Mouse (Mus musculus): Measurements from ENCODE around the gene Camkk2. TPM values are rescaled to one million over a fixed set of nuclear protein-coding genes. Genes with fewer than 3 reads are reported as not detected.

Gene Camkk2
- polyA plus RNA-seq, 1 experiment from 2014 or later: 69.3 TPM

DNA sequence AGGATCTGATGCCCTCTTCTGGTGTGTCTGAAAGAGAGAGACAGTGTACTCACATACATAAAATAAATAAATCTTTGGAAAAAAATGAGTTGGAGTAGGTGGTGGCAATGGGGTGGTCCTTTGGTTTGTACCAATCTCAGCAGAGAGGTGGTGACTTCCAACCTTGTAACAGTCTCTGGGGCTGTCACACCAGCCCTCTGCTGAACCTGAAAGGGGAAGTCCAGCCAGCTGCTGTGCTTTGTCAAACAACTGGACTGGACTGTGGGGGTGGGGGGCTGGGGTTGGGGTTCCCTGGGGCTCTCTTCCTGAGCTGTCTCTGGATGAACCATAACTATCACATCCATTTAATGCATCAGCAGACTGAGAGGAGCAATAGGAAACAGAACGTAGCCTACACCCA, 63.5 kb downstream of the Camkk2 start:
- Histone ChIP-seq H3K4me3 (ENCODE audit: low read length) (no peak overlapping the region), H3K36me3 (ENCODE audit: control insufficient read depth, insufficient read depth, low read length) (no peaks in the 10 kb centered on the region), H3K27ac (ENCODE audit: low read depth, low read length) (no peak overlapping the region), H3K4me1 (ENCODE audit: control insufficient read depth, insufficient read depth, low read depth, low read length) (no peaks in the 10 kb centered on the region), H3K9me3 (ENCODE audit: control insufficient read depth, low read length) (no peaks in the 10 kb centered on the region), H3K4me2 (ENCODE audit: low read length) (no peak overlapping the region), H3K27me3 (replicated peaks; ENCODE audit: control insufficient read depth, insufficient read depth, low read length) (no peaks in the 10 kb centered on the region), H3K9ac (ENCODE audit: low read depth, low read length) (no peak overlapping the region)
- no peak for ATAC-seq
- 74% methylated on average over 1 of the region's 1 CpGs for WGBS

- no peaks in the 10 kb centered on the region for H3K36me3 ChIP-seq (ENCODE audit: control insufficient read depth, insufficient read depth, low read length)
- H3K9me3 ChIP-seq (ENCODE audit: control insufficient read depth, low read length): no peaks in the 10 kb centered on the region
- peak overlapping the region; percentile 91; the same call in 1 of the 2 replicates for H3K4me2 ChIP-seq (ENCODE audit: low read length)
- no peak for ATAC-seq
- no peaks in the 10 kb centered on the region for H3K27me3 ChIP-seq (replicated peaks; ENCODE audit: control insufficient read depth, insufficient read depth, low read length)
- peaks cover 11% of the 10 kb centered on the region for H3K4me1 ChIP-seq (ENCODE audit: control insufficient read depth, insufficient read depth, low read depth, low read length)
- no peak overlapping the region for H3K27ac ChIP-seq (ENCODE audit: low read depth, low read length)
- no peak overlapping the region for H3K9ac ChIP-seq (ENCODE audit: low read depth, low read length)
- no peak overlapping the region for H3K4me3 ChIP-seq (ENCODE audit: low read length)
- WGBS: 91% methylated on average over 6 of the region's 6 CpGs
Measured at GRCm38 (mm10) chr5:122708819-122709218, 70.4 kb downstream of the Camkk2 start.

DNA sequence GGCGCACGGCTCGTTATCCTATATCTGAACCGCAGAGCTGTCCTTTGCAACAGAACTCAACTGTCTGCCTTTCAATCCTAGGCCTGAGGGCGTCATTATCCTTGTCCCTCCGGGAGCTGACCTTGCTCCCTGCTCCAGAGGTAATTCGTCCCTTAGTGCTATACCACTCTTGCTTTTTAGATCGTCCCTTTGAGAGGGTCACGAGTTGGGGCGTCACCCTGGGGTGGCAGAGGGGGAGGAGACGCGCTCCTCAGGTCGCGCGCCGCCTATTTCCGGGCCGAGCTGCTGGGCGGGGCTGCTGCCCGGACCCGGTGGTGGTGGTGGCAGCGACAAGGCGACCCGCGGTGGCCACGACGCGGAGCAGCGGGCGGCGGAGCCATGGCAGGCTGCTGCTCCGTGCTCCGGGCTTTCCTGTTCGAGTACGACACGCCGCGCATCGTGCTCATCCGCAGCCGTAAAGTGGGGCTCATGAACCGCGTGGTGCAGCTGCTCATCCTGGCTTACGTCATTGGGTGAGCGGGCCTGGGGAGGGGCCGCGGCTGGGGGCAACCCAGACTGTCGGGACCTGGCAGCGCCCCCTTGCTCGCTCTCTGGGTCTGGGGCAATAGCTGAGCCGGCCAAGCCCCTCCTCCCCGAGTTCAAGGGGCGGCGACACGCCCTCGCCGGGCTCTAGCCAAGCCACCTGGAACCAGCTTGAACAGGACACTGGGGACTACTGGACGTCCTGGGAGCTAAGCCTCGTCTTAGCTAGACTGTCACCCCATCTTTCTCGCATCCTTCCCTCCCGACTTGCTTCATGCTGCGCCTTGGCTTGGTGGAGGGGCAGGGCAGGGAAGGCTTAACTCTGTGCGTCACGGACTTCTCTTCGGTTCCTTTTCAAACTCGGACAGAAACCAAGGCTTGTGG, 71.7 kb downstream of the Camkk2 start, which contains the start of gene P2rx4:
TSS of gene P2rx4 (plus strand) at position 269 of the 906 bp plus-strand sequence.
- under 1% methylated on average over 62 of the region's 66 CpGs for WGBS
- H3K9me3 ChIP-seq (ENCODE audit: control insufficient read depth, low read length): no peaks in the 10 kb centered on the region
- H3K4me1 ChIP-seq (ENCODE audit: control insufficient read depth, insufficient read depth, low read depth, low read length): peaks cover 11% of the 10 kb centered on the region
- peak; percentile 92 for ATAC-seq
- peak within 1 kb of the TSS; percentile 89 for H3K9ac ChIP-seq (ENCODE audit: low read depth, low read length)
- H3K4me3 ChIP-seq (ENCODE audit: low read length): peak within 1 kb of the TSS; percentile 73
- no peaks in the 10 kb centered on the region for H3K27me3 ChIP-seq (replicated peaks; ENCODE audit: control insufficient read depth, insufficient read depth, low read length)
- peak within 1 kb of the TSS; percentile 91 for H3K27ac ChIP-seq (ENCODE audit: low read depth, low read length)
- peak within 1 kb of the TSS; percentile 91 for H3K4me2 ChIP-seq (ENCODE audit: low read length)
- H3K36me3 ChIP-seq (ENCODE audit: control insufficient read depth, insufficient read depth, low read length): no peaks in the 10 kb centered on the region

DNA sequence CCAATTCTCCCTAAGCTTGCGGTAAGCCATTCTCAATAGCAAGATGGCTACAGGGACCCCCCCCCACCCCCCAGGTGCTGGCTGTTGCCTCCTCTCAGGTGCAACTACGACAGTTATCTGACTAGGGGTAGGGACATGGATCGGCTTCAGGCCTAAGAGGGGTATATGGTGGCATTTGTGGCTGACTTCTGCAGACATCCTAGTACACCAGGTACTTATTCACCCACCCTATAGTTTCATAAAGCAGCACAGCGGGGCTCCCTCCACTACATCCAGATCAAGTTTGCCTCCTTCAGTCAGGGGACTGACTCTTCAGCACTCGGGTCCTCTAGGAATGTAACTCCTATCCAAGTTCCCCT, 72.3 kb downstream of the Camkk2 start:
- peak overlapping the region; percentile 89 for H3K9ac ChIP-seq (ENCODE audit: low read depth, low read length)
- no peaks in the 10 kb centered on the region for H3K27me3 ChIP-seq (replicated peaks; ENCODE audit: control insufficient read depth, insufficient read depth, low read length)
- ATAC-seq: peak; percentile 51
- H3K36me3 ChIP-seq (ENCODE audit: control insufficient read depth, insufficient read depth, low read length): no peaks in the 10 kb centered on the region
- H3K4me1 ChIP-seq (ENCODE audit: control insufficient read depth, insufficient read depth, low read depth, low read length): peaks cover 11% of the 10 kb centered on the region
- WGBS: 49% methylated on average over 5 of the region's 5 CpGs
- no peaks in the 10 kb centered on the region for H3K9me3 ChIP-seq (ENCODE audit: control insufficient read depth, low read length)
- peak overlapping the region; percentile 91 for H3K4me2 ChIP-seq (ENCODE audit: low read length)
- H3K4me3 ChIP-seq (ENCODE audit: low read length): peak overlapping the region; percentile 73
- peak overlapping the region; percentile 91 for H3K27ac ChIP-seq (ENCODE audit: low read depth, low read length)

DNA sequence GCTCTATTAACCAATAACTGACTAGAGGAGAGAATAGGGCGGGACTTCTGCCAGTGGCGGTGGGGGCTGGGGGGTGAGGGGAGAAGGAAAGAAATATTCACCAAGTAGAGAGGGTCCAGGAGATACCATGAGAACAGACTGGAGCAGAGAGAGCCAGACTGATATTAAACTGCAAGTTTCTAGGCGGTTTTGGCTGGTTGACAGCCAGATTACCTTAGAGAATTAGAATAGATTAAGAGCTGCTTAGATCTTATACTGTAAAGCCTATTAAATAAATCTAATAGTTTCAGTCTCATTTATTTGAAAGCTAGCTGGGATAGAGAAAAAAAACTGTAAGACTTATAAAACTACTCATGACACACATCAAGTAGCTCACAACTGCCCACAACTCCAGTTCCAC, 74.0 kb downstream of the Camkk2 start:
- WGBS: 78% methylated on average over 3 of the region's 3 CpGs
- H3K27ac ChIP-seq (ENCODE audit: low read depth, low read length): no peak overlapping the region
- H3K36me3 ChIP-seq (ENCODE audit: control insufficient read depth, insufficient read depth, low read length): no peaks in the 10 kb centered on the region
- no peak for ATAC-seq
- no peak overlapping the region for H3K4me2 ChIP-seq (ENCODE audit: low read length)
- no peaks in the 10 kb centered on the region for H3K27me3 ChIP-seq (replicated peaks; ENCODE audit: control insufficient read depth, insufficient read depth, low read length)
- H3K4me1 ChIP-seq (ENCODE audit: control insufficient read depth, insufficient read depth, low read depth, low read length): peaks cover 11% of the 10 kb centered on the region
- H3K4me3 ChIP-seq (ENCODE audit: low read length): no peak overlapping the region
- H3K9ac ChIP-seq (ENCODE audit: low read depth, low read length): no peak overlapping the region
- no peaks in the 10 kb centered on the region for H3K9me3 ChIP-seq (ENCODE audit: control insufficient read depth, low read length)

GRCm38 (mm10) chr5:122704571-122704970, 74.6 kb downstream of the Camkk2 start:
- no peak overlapping the region for H3K27ac ChIP-seq (ENCODE audit: low read depth, low read length)
- H3K4me3 ChIP-seq (ENCODE audit: low read length): no peak overlapping the region
- no peaks in the 10 kb centered on the region for H3K27me3 ChIP-seq (replicated peaks; ENCODE audit: control insufficient read depth, insufficient read depth, low read length)
- no peaks in the 10 kb centered on the region for H3K9me3 ChIP-seq (ENCODE audit: control insufficient read depth, low read length)
- H3K9ac ChIP-seq (ENCODE audit: low read depth, low read length): no peak overlapping the region
- no peaks in the 10 kb centered on the region for H3K36me3 ChIP-seq (ENCODE audit: control insufficient read depth, insufficient read depth, low read length)
- H3K4me2 ChIP-seq (ENCODE audit: low read length): no peak overlapping the region
- 92% methylated on average over 4 of the region's 4 CpGs for WGBS
- peaks cover 11% of the 10 kb centered on the region for H3K4me1 ChIP-seq (ENCODE audit: control insufficient read depth, insufficient read depth, low read depth, low read length)
- ATAC-seq: no peak

- H3K27ac ChIP-seq (ENCODE audit: low read depth, low read length): no peak overlapping the region
- no peak for ATAC-seq
- H3K36me3 ChIP-seq (ENCODE audit: control insufficient read depth, insufficient read depth, low read length): no peaks in the 10 kb centered on the region
- WGBS: 87% methylated on average over 2 of the region's 2 CpGs
- no peak overlapping the region for H3K4me3 ChIP-seq (ENCODE audit: low read length)
- H3K9me3 ChIP-seq (ENCODE audit: control insufficient read depth, low read length): no peaks in the 10 kb centered on the region
- no peaks in the 10 kb centered on the region for H3K27me3 ChIP-seq (replicated peaks; ENCODE audit: control insufficient read depth, insufficient read depth, low read length)
- H3K4me1 ChIP-seq (ENCODE audit: control insufficient read depth, insufficient read depth, low read depth, low read length): peaks cover 11% of the 10 kb centered on the region
- H3K4me2 ChIP-seq (ENCODE audit: low read length): no peak overlapping the region
- H3K9ac ChIP-seq (ENCODE audit: low read depth, low read length): no peak overlapping the region
Measured at GRCm38 (mm10) chr5:122703574-122703973, 75.6 kb downstream of the Camkk2 start.

DNA sequence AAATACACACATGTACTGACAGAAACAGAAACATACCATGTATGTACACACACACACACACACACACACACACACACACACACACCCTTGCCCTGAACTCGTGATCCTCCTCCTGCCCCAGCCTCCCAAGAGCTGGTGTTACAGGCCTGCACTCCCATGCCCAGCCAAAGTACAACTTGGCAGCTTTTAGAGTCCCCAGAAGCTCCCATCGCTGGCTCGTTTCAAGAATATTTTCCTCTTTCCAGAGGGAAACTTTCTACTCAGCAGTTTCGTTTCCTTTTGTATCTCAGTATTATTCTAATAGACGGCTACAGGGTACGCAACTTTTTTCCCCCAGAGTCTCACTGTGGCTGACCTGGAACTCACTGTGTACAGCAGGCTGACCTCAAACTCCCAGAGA, 77.1 kb downstream of the Camkk2 start:
- Histone ChIP-seq H3K9me3 (ENCODE audit: control insufficient read depth, low read length) (no peaks in the 10 kb centered on the region), H3K4me3 (ENCODE audit: low read length) (no peak overlapping the region), H3K27me3 (replicated peaks; ENCODE audit: control insufficient read depth, insufficient read depth, low read length) (no peaks in the 10 kb centered on the region), H3K27ac (ENCODE audit: low read depth, low read length) (no peak overlapping the region), H3K4me2 (ENCODE audit: low read length) (no peak overlapping the region), H3K36me3 (ENCODE audit: control insufficient read depth, insufficient read depth, low read length) (no peaks in the 10 kb centered on the region), H3K9ac (ENCODE audit: low read depth, low read length) (no peak overlapping the region), H3K4me1 (ENCODE audit: control insufficient read depth, insufficient read depth, low read depth, low read length) (peaks cover 6% of the 10 kb centered on the region)
- 76% methylated on average over 6 of the region's 6 CpGs for WGBS
- no peak for ATAC-seq

- Histone ChIP-seq H3K4me2 (ENCODE audit: low read length) (no peak overlapping the region), H3K27ac (ENCODE audit: low read depth, low read length) (no peak overlapping the region), H3K9ac (ENCODE audit: low read depth, low read length) (no peak overlapping the region), H3K27me3 (replicated peaks; ENCODE audit: control insufficient read depth, insufficient read depth, low read length) (no peaks in the 10 kb centered on the region), H3K4me1 (ENCODE audit: control insufficient read depth, insufficient read depth, low read depth, low read length) (no peaks in the 10 kb centered on the region), H3K9me3 (ENCODE audit: control insufficient read depth, low read length) (no peaks in the 10 kb centered on the region), H3K4me3 (ENCODE audit: low read length) (no peak overlapping the region), H3K36me3 (ENCODE audit: control insufficient read depth, insufficient read depth, low read length) (no peaks in the 10 kb centered on the region)
- no peak for ATAC-seq
- 72% methylated on average over 5 of the region's 5 CpGs for WGBS
Measured at GRCm38 (mm10) chr5:122700837-122701212, 78.4 kb downstream of the Camkk2 start.
